Comparison of ENCODE assay signal across 9 mouse cellular contexts in the genomic region with DNA sequence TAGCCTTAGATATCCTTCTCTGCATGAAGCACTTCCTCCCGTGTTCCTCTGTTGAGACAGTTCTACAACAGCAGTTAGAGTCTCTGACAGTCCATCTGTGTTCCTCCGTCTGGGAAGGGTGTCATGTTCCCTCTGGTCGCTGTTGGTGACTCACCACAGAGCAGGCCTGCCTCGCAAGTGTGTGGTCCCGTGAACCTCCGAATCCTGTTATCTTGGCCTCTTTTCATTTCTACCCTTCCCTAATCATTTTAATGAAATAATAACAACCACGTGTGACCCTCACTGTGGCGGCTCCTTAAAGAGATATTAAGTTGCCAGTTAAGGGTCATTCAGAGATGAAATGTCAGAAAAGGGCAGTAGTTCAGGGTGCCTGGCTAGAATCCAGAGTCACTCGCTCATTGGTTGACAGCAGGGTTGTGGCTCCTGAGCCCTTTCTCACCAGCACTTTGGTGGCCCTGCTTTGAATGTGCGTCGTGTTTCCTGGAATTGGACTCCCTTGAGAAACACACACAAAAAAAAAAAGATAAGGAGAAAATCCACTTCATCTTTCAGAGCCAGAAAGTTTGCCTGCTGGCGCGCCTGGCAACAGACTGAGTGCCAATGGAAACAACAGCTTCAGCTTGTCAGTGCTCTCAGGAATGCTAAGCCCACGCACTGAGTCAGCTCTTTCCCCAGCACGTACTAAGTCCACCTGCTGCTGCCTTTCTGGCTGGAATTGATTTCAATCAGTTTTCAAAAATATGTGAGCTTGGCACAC.
DNase-seq lines count a peak whose midpoint lies in the region; ATAC-seq and TF ChIP-seq lines count a peak whose summit lies in the region.
"Had no signal": no experiment of that assay in that cellular context is flagged by ENCODE, and none has a peak within 500 bp of the region (broad histone marks: within the 10 kb centered on the region; RNA-seq: fewer than 3 reads in every experiment).

No protein-coding gene starts in this region.

- no peaks in the 10 kb centered on the region for H3K36me3 ChIP-seq in embryonic facial prominence, embryonic 10.5 days (replicated peaks)
- H3K36me3 ChIP-seq in heart, postnatal 0 days (replicated peaks; ENCODE audit: control insufficient read depth, insufficient read depth, low read length) = no peaks in the 10 kb centered on the region

- peaks cover 51% of the 10 kb centered on the region for H3K27me3 ChIP-seq in embryonic facial prominence, embryonic 10.5 days (replicated peaks; ENCODE audit: low read depth, poor library complexity, severe bottlenecking)
- H3K27me3 ChIP-seq in heart, postnatal 0 days (ENCODE audit: control insufficient read depth, insufficient read depth, low read length) = no peaks in the 10 kb centered on the region

- no peak overlapping the region for H3K9ac ChIP-seq in heart, postnatal 0 days (replicated peaks; ENCODE audit: low read depth, low read length)

- TF ChIP-seq EP300 in heart, postnatal 0 days (IDR thresholded peaks at IDR 0.05; ENCODE audit: low read depth) = no peak

- H3K4me3 ChIP-seq in embryonic facial prominence, embryonic 10.5 days = no peak overlapping the region
- no peak overlapping the region for H3K4me3 ChIP-seq in heart, postnatal 0 days (ENCODE audit: low read depth, low read length)

- TF ChIP-seq CTCF in heart, postnatal 0 days (IDR thresholded peaks at IDR 0.05; ENCODE audit: low read depth) = no peak

- no peaks in the 10 kb centered on the region for H3K9me3 ChIP-seq in embryonic facial prominence, embryonic 10.5 days
- no peaks in the 10 kb centered on the region for H3K9me3 ChIP-seq in heart, postnatal 0 days (replicated peaks; ENCODE audit: control insufficient read depth, low read length)

- DNase-seq in adrenal gland, adult 18-20 months (ENCODE audit: low spot score in 2 of 2) = peak; percentile 22 to 31
- DNase-seq in embryonic facial prominence, embryonic 10.5 days (ENCODE audit: low spot score) = peak; percentile 64
- DNase-seq in heart, postnatal 0 days (ENCODE audit: low spot score) = peak; percentile 40
- peak; percentile 81 to 89 for DNase-seq in left cerebral cortex, adult 18-20 months (ENCODE audit: low spot score in 2 of 2)
- DNase-seq in right cerebral cortex, postnatal 10 days (ENCODE audit: low spot score in 2 of 2) = peak; percentile 87 to 92
- no peak for DNase-seq in cerebellum, adult 8-10 months
- no peak for DNase-seq in testis, postnatal 14 days (ENCODE audit: low spot score)
- no peak for DNase-seq in thymus, postnatal 10 days (ENCODE audit: low spot score in 2 of 2)

- H3K4me1 ChIP-seq in embryonic facial prominence, embryonic 10.5 days = peaks cover 11% of the 10 kb centered on the region
- 0 out of 2 replicates have a peak, but pooled peaks cover 6% of the 10 kb centered on the region for H3K4me1 ChIP-seq in heart, postnatal 0 days (ENCODE audit: control insufficient read depth, insufficient read depth)

- 31% methylated on average over 15 of the region's 15 CpGs for WGBS in embryonic facial prominence, embryonic 10.5 days
- 18% methylated on average over 15 of the region's 15 CpGs for WGBS in heart, postnatal 0 days

- H3K27ac ChIP-seq in embryonic facial prominence, embryonic 10.5 days (replicated peaks) = no peak overlapping the region
- H3K27ac ChIP-seq in heart, postnatal 0 days (ENCODE audit: low read depth) = no peak overlapping the region
- H3K27ac ChIP-seq: macrophage had no signal

- peak; percentile 67 for ATAC-seq in heart, postnatal 0 days (ENCODE audit: insufficient read depth, low read depth)

- peak overlapping the region; percentile 7; the same call in 1 of the 2 replicates for H3K4me2 ChIP-seq in heart, postnatal 0 days (ENCODE audit: low read depth, low read length)

Comparison
In these comparisons a context has a peak if more than half of its experiments do, and no peak if none do; other contexts are left out.
1. DNase-seq: peak in adrenal gland, adult 18-20 months (2 of 2), embryonic facial prominence, embryonic 10.5 days (single experiment), heart, postnatal 0 days (single experiment), left cerebral cortex, adult 18-20 months (2 of 2) and right cerebral cortex, postnatal 10 days (2 of 2); none in cerebellum, adult 8-10 months (single experiment), testis, postnatal 14 days (single experiment) and thymus, postnatal 10 days (0 of 2).